Mouse (Mus musculus) C2C12 (cell line): ENCODE results near the gene Dppa3.

Experiments
- CEBPB ChIP-seq: IDR thresholded peaks from one replicate; pipeline ENCODE4 v1.6.1; 2011; ENCODE audit warnings: low read depth, mild to moderate bottlenecking, control low read depth, moderate library complexity
- CTCF ChIP-seq: IDR thresholded peaks from one replicate; pipeline ENCODE4 v1.5.1; 2011; ENCODE audit not compliant: control insufficient read depth, insufficient read depth, insufficient read length
- FOSL1 ChIP-seq: IDR thresholded peaks from one replicate; pipeline ENCODE4 v1.8.0; 2011; ENCODE audit warnings: mild to moderate bottlenecking, low read length; ENCODE audit not compliant: poor library complexity, insufficient read depth, severe bottlenecking
- MAX ChIP-seq: IDR thresholded peaks from one replicate; pipeline ENCODE4 v1.6.1; 2011; ENCODE audit warnings: mild to moderate bottlenecking, control low read depth
- MYOD1 ChIP-seq: IDR thresholded peaks from one replicate; pipeline ENCODE4 v1.6.1; 2011; ENCODE audit warnings: low read depth; ENCODE audit not compliant: control insufficient read depth, insufficient read length
- MYOG ChIP-seq: IDR thresholded peaks from one replicate; pipeline ENCODE4 v1.6.1; 2011; ENCODE audit not compliant: control insufficient read depth, insufficient read length; ENCODE audit errors: extremely low read depth
- USF1 ChIP-seq: IDR thresholded peaks from one replicate; pipeline ENCODE4 v1.6.1; 2011; ENCODE audit warnings: low read depth, mild to moderate bottlenecking, control low read depth, moderate library complexity

DNA sequence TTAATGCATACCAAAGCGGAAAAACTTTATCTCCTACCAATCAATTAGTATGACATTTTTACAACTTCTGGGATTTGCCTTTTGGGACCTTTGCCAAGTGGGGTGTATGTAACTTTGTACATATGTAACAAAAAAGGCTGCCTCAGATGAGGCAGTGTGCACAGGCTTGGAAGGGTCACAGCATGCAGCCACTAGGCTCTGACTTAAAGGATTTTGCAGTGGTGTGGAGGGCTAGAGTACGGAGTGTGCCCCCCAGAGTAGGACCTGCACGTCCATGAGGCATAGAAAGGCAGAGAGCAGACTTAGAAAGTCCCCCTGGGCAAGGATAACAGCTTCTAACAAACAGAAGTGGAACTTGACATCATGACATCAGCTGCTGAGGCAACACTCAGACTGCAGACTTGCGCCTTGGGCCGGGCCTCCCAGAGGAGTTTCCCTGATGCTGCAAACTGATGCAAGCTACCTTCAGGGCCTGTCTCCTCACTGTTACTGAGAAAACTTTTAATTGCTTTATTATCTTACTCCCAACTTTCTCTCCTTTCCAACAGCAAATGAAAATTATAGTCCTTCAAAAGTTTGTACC is 24.3 kb downstream of the Dppa3 start:
- no peak for TF ChIP-seq CTCF
- TF ChIP-seq MYOG: no peak
- no peak for TF ChIP-seq MYOD1
- no peak for TF ChIP-seq MAX
- no peak for TF ChIP-seq USF1
- TF ChIP-seq CEBPB: no peak
- TF ChIP-seq FOSL1: no peak
